Mouse (Mus musculus) liver, postnatal 0 days (tissue): Measurements from ENCODE around the gene Bsph2.

Experiments used
- CTCF ChIP-seq: sonication (generic); IDR thresholded peaks from 2 replicates; pipeline ENCODE4 v1.5.1; 2016; ENCODE audit warnings: antibody characterized with exemption, low read depth
- EP300 ChIP-seq: IDR thresholded peaks from 2 replicates; pipeline ENCODE4 v1.6.1; 2016; ENCODE audit warnings: antibody characterized with exemption, low read depth, mild to moderate bottlenecking

- peak; percentile 50 for TF ChIP-seq CTCF
- TF ChIP-seq EP300: no peak
These were observed 59.3 kb downstream of the Bsph2 start for GRCm38 (mm10) chr7:13511539-13511938.
